Mouse (Mus musculus) effector memory CD4-positive, alpha-beta T cell, adult 5 months (primary cell): ENCODE data around the gene Bard1. TPM values are rescaled to one million over a fixed set of nuclear protein-coding genes. Genes with fewer than 3 reads are reported as not detected.

Experiments used
- polyA plus RNA-seq: library from polyadenylated mRNA; unstranded; fragments of 100-300 nt; shearing (Covaris generic); gene quantifications from one replicate; pipeline ENCODE4 v1.2.1, GENCODE M21; 2017

Gene Bard1
- polyA plus RNA-seq: 0.15 TPM

DNA sequence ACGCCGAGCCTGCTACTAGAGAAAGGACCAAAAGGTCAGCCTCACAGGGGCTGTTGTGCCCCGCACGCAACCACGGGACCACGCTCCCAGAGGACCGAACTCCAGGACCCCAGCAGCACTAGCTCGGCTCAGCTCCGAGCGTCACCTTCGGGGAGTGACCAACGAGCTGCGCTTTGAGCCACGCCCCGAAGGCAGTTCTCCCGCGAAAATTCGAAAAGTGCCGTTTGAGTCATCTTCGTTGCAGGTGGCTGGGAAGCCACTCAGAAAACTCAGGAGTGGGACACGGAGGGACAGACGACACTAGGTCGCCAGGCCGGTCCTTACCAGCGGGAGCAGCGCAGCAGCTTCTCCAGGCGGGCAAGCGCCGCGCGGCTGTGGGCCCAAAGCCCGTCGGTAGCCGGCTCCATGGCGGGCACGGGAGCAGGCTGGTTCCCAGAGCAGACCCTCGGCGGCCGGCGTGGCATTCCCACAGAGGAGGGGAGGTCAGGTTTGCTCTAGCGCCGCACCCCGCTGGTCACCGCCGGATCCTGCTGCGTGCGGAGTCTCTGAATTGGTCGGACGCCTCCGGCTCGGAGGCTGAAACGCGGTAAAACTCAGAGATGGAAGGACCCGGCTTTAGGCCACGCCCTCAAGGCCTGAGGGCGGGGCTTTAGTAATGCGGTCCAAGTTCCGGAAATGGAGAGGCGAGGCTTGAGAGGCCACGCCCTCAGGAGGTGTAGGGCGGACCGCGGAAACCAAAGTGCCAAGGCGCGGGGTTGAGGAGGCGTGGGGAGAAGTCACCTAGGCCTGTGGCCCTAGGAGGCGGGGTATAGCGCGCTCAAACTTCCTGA is at the start of gene Bard1:
Gene Bard1, minus strand, starts transcription at position 803 of the 830 bp plus-strand sequence.

